Mouse (Mus musculus) brain, adult 2 months (tissue): ENCODE measurements around the gene Tdrd3.

Experiments
- DNase-seq: peaks from one replicate; pipeline ENCODE4 v3.0.0; 2011; ENCODE audit warnings: low read depth, low spot score

Tdrd3 gene

GRCm38 (mm10) chr14:87566211-87566610 lies 149.8 kb downstream of the Tdrd3 start:
- DNase-seq, result peak; percentile 59

- peak; percentile 68 for DNase-seq
Measured at GRCm38 (mm10) chr14:87567034-87567461, 150.6 kb downstream of the Tdrd3 start.

DNA sequence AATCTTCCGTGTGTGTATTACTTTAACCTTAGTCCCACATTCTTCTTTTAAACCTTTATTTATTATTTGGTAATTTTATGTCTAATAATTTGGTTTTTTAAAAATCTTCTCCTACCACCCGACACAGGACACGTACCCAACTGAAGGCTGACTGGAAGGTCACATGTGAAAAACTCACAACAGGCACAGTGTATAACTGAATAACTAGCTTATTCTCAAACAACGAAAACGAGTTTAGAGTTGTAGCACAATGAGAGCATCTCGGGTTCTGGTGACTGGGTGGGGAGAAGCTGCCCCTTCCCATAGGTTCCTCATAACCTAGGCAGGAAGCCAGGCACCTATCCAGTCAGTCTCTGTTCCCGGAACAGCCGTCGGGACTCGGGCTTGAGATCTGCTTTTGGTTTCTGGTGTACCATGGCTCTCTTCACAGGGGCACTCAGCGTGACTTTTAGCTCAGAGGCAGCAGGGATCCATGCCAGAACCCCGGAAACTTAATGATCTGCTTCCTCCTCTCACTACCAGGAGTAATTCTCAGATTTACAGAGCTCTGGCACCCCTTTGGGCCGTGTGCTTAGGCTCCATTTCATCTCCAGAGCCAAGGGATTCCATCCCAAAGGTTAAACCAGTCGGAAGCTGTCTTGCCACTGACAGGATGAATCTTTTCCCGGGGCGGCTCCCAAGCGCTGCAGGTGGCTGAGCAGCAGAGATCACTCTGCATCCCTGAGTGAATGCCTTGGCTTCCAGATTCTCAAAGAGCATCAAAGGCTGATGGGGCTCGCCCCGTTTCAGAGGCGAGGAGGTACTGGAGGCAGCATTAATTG lies 151.4 kb downstream of the Tdrd3 start:
- peak; percentile 63 for DNase-seq

GRCm38 (mm10) chr14:87568447-87568908 lies 152.0 kb downstream of the Tdrd3 start:
- DNase-seq, result peak; percentile 82

DNA sequence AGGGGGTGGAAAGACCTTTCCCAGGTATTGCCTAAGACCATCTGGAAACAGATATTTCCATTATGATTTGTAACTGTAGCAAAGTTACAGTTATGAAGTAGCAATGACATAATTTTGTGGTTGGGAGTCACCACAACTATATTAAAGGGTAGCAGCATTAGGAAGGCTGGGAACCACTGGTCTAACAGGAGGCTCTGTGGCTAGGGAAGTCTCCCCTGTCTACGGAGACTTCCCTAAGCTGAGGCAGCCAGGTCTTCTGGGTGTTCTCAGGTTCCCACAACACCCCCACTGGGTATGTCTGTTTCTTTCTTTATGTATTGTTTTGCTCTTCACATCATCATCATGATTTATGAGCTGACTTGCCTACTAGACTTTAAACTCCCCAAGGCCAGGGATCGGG lies 153.0 kb downstream of the Tdrd3 start:
- no peak for DNase-seq

DNA sequence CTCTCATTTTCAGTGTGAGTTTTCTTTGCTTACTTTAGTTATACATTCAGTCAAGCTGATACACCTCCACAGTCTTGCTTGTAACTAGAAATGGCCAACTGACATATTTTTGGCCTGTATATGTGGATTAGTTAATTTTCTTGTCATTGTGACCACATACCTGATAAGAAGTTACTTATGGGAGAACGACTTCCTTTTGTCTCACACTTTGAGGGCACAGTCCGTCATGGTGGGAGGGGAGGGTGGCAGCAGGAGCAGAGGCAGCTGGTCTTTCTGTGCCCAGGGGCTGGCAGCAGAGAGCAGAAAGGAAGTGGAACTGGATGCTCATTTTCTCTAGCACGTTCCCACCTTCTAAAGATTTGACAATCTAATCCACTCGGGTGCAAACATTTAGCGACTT lies 156.0 kb downstream of the Tdrd3 start:
- peak; percentile 9 for DNase-seq

DNA sequence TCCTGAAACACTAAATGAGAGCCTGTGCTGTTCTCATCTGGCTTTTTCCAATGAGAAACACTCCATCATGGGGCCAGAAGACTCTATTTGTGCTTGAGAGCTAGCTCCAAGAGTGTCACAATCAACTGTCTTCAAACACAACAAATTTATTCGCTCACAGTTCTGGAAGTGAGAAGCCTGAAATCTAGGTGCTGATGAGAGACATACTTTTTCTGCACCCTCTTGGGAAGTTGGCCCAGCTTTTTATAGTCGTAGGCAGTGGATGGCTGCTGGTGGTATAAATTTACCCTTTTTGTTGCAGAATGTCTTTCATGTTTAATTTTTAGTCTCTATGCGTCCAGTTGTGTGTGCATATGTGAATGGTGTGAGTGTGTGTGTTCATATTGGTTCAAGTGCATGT lies 166.2 kb downstream of the Tdrd3 start:
- peak; percentile 71 for DNase-seq
